Mouse (Mus musculus): ENCODE measurements around the gene Myef2. TPM values are rescaled to one million over a fixed set of nuclear protein-coding genes. Genes with fewer than 3 reads are reported as not detected.

Gene Myef2
- total RNA-seq, 2 experiments from 2014 or later = 1.5 to 2.2 TPM

DNA sequence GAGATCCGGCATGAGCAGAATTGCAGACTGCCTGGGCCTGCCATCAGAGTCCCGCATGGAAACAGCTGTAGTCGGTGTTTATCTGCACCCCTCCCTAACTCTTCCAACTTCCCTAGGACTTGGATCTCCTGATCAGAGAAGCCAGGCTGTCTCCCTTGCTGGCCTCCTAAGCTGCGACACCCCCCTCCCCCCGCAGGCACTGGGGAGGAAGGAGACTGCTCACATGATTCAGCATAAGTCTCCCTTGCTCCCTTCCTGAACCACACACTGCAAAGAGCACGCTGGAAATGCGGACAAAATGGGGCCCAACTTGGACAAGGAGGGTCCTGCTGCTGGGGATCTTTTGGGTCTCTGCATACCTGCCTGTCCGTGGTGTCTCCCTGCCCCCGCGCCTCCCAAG is 55.6 kb downstream of the Myef2 start, which contains the start of gene Slc24a5:
Slc24a5 (plus strand) TSS at position 231 of the 400 bp plus-strand sequence.
- DNase-seq (ENCODE audit: low spot score) = no peak

DNA sequence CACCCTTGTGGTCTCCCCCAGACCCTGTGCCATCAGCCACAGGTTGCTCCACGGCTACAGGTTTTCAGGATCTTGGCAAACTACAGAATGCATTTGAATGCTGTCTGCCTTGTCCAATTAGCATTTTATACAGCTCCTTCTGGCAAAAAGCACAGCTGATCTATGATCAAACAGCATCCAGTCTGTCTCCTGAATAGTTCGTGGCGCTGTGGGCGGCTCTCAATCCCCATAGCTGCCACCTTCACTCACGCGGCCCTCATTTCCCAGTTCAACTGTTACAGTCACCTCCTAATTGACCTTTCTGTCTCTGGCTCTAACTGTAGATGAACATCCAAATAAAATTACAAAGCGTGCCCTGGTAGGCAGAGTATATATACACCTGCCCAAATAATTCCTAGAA is 56.1 kb downstream of the Myef2 start:
- no peak for DNase-seq (ENCODE audit: low spot score)

DNA sequence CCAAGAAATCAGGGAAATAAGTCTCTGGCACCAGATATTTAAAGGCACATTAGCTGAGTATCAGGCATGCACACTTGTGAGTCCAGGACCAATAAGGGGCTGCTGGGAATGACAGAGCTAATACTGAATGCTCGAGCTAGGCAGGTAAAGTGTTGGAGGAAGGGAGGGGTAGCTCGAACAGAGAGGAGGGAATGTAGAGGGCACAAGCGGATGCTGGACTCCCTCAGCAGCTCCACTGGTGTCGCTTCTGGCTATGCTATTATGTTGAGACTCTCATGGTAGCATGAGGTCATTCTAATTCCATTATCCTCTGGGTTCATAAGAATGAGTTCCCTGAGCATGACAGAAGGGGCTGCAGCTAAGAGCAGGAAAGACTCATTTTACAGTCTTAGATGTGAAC is 60.5 kb downstream of the Myef2 start:
- DNase-seq (ENCODE audit: low spot score) = no peak

DNA sequence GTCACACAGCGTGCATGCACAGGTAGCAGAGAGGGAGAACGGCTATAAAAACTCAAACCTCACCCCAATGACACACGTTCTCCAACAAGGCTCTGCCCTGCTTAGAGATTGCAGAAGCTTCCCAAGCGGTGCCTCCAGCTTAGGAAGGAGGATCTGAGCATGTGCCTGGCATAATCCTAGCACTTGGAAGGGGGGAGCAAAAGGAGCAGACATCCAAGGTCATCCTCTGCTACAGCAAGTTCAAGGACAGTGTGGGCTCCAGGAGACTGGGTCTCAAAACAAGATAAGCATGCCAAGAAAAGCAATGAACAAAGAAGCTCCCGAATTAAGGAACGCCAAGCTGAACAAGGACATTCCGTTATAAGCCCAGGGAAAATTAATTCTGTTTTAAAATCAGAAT is 62.0 kb downstream of the Myef2 start:
- no peak for DNase-seq (ENCODE audit: low spot score)

DNA sequence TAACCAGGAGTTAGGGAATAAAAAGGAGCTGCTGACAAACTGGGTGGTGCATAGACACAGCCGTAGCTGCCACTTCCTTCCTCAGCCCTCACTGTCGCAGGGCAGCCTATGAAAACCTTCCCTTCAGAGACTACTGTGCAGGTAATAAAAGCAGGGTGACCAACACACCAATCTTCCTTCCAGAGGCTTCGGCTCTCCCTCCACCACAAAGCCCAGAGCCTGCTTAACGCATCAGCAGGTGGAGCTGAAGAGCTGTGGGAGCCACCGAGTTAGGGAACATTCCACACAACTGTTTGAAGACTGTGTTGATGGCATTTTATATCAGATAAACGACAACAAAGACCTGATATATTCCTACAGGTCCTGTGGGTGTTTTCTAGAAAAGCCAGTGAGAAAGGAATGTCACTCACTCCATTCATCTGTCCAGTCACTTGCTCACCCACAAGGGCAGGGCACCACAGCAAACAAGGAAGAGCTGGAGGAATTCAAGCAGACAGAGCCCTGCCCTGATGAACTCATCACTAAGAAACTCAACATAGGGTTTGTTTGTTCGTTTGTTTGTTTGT is 66.1 kb downstream of the Myef2 start:
- DNase-seq (ENCODE audit: low spot score) = no peak

DNA sequence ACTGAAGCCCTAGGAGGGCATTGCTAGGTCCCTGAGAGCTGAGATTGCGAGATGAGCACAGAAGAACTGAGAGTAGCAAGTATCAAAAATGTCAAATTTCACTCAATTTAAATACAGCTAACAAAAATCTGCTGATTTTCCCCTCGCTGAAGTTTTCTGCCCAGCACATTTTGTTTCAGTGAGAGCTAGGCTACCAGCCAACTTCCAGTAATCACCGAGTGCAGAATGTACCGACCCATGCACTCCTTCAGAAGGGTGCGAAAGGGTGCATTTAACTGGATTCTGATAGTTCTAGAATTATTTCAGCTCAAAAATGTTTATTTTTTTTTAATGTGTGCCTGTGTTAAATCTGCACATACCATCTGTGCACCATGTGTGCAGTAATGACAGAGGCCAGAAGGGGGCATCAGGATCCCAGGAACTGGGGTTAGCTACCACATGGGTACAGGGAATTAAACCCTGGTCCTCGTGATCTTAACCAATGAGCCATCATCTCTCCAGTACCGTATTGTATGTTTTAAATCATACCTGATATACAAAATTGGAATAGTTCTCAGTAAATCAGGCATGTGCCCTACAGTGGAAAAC is 68.1 kb downstream of the Myef2 start:
- no peak for DNase-seq (ENCODE audit: low spot score)

Other genes with a start within 250 kb of the Myef2 start
- gene Slc24a5, start 55.5 kb downstream of the Myef2 start, total RNA-seq (2021) = not detected
- gene Ctxn2, start 13.0 kb upstream of the Myef2 start, total RNA-seq (2021) = not detected
- not detected for gene Slc12a1, start 28.8 kb upstream of the Myef2 start, total RNA-seq (2021)
- gene Dut, start 123.5 kb upstream of the Myef2 start, total RNA-seq (2021) = 1 to 10 TPM; 6.8 TPM